Mouse (Mus musculus) layer of hippocampus, adult 9-10 months (tissue): ENCODE measurements around the gene Tfe3.
"Not testable (repeated sequence)": the region's sequence is repeated elsewhere in the genome, so short reads cannot be mapped to it uniquely, and the experiment has no call there.

Experiments
- DNase-seq: peaks from one replicate; pipeline ENCODE4 v3.0.0; 2022; ENCODE audit warnings: low spot score

Gene Tfe3

GRCm38 (mm10) chrX:7753627-7754026, 8.7 kb upstream of the Tfe3 start:
- not testable (repeated sequence) for DNase-seq

- DNase-seq: no peak
Observed at GRCm38 (mm10) chrX:7762921-7763197, 499 bp downstream of the Tfe3 start.

GRCm38 (mm10) chrX:7763631-7764393, 1.5 kb downstream of the Tfe3 start:
- DNase-seq: no peak

GRCm38 (mm10) chrX:7764657-7765280, 2.4 kb downstream of the Tfe3 start:
- DNase-seq: no peak

- DNase-seq: no peak
Observed at GRCm38 (mm10) chrX:7765281-7765670, 2.9 kb downstream of the Tfe3 start.

- no peak for DNase-seq
Observed at GRCm38 (mm10) chrX:7765764-7766163, 3.4 kb downstream of the Tfe3 start.

- no peak for DNase-seq
Observed at GRCm38 (mm10) chrX:7769302-7770017, 7.1 kb downstream of the Tfe3 start.

- DNase-seq: no peak
Observed at GRCm38 (mm10) chrX:7772766-7773165, 10.4 kb downstream of the Tfe3 start.

- no peak for DNase-seq
Observed at GRCm38 (mm10) chrX:7775501-7776205, 13.3 kb downstream of the Tfe3 start.

- DNase-seq: no peak
Observed at GRCm38 (mm10) chrX:7776329-7777082, 14.1 kb downstream of the Tfe3 start.

- no peak for DNase-seq
Observed at GRCm38 (mm10) chrX:7778450-7779244, 16.3 kb downstream of the Tfe3 start.

GRCm38 (mm10) chrX:7779294-7779693, 16.9 kb downstream of the Tfe3 start:
- no peak for DNase-seq

GRCm38 (mm10) chrX:7782603-7783092, 20.3 kb downstream of the Tfe3 start:
- DNase-seq: no peak

GRCm38 (mm10) chrX:7789542-7790136, 27.3 kb downstream of the Tfe3 start, which contains the start of gene Gripap1:
Gene Gripap1, plus strand, starts transcription at chrX:7789765.
- peak; percentile 65 for DNase-seq

GRCm38 (mm10) chrX:7790309-7790708, 27.9 kb downstream of the Tfe3 start:
- DNase-seq: no peak

GRCm38 (mm10) chrX:7793361-7793760, 31.0 kb downstream of the Tfe3 start:
- DNase-seq: no peak

GRCm38 (mm10) chrX:7795016-7795415, 32.7 kb downstream of the Tfe3 start:
- DNase-seq: no peak

- DNase-seq: no peak
Observed at GRCm38 (mm10) chrX:7797327-7797726, 35.0 kb downstream of the Tfe3 start.

- not testable (repeated sequence) for DNase-seq
Observed at GRCm38 (mm10) chrX:7802157-7802556, 39.8 kb downstream of the Tfe3 start.

- not testable (repeated sequence) for DNase-seq
Observed at GRCm38 (mm10) chrX:7815016-7815415, 52.7 kb downstream of the Tfe3 start.
